Mouse (Mus musculus) c-Kit-positive CD71-positive TER-119-positive erythroid progenitor cells, embryonic 14.5 days (primary cell): ENCODE measurements at regions not wholly inside any gene's neighbourhood (a gene's known extent, or its start where the extent isn't known, plus 50 kb on each side); places are given as distances from the start of the nearest gene placed in this dataset.

ENCODE experiments used
- DNase-seq: peaks from one replicate; pipeline ENCODE4 v3.0.0-alpha.2; 2013; ENCODE audit warnings: low spot score

- DNase-seq = no peak
Measured at GRCm38 (mm10) chr5:148615117-148615516, 62.5 kb upstream of the Ubl3 start.

GRCm38 (mm10) chr5:148611323-148611722 lies 58.7 kb upstream of the Ubl3 start:
- no peak for DNase-seq

- no peak for DNase-seq
Measured at GRCm38 (mm10) chr5:148609506-148609880, 56.9 kb upstream of the Ubl3 start.

GRCm38 (mm10) chr5:148608857-148609505 lies 56.4 kb upstream of the Ubl3 start:
- no peak for DNase-seq

- no peak for DNase-seq
Measured at GRCm38 (mm10) chr5:148608178-148608577, 55.6 kb upstream of the Ubl3 start.

GRCm38 (mm10) chr5:148605730-148606129 lies 53.1 kb upstream of the Ubl3 start:
- DNase-seq = no peak
